Mouse (Mus musculus) cortical plate, adult 2 months (tissue): ENCODE measurements around the gene Nat8f2.

Source experiments
- CTCF ChIP-seq: fragments of 200-500 bp; IDR thresholded peaks from 2 replicates; pipeline ENCODE4 v1.5.1; 2011; ENCODE audit warnings: mild to moderate bottlenecking, control low read depth, low read length; ENCODE audit not compliant: insufficient read depth; ENCODE audit errors: extremely low read depth
- POLR2A ChIP-seq: fragments of 200-500 bp; IDR thresholded peaks from 2 replicates; pipeline ENCODE4 v1.6.1; 2011; ENCODE audit warnings: mild to moderate bottlenecking, low read length, control low read depth; ENCODE audit not compliant: insufficient read depth; ENCODE audit errors: extremely low read depth

GRCm38 (mm10) chr6:85888961-85889360 lies 20.0 kb upstream of the Nat8f2 start:
- TF ChIP-seq POLR2A (no peak), CTCF (no peak)
